Mouse (Mus musculus) retina, postnatal 7 days (tissue): ENCODE measurements at regions not wholly inside any gene's neighbourhood (a gene's known extent, or its start where the extent isn't known, plus 50 kb on each side); places are given as distances from the start of the nearest gene placed in this dataset.
"Not testable (repeated sequence)": the region's sequence is repeated elsewhere in the genome, so short reads cannot be mapped to it uniquely, and the experiment has no call there.

Experiments
- DNase-seq: peaks from one replicate; pipeline ENCODE4 v3.0.0-alpha.2; 2012; ENCODE audit warnings: low read depth, low spot score

DNA sequence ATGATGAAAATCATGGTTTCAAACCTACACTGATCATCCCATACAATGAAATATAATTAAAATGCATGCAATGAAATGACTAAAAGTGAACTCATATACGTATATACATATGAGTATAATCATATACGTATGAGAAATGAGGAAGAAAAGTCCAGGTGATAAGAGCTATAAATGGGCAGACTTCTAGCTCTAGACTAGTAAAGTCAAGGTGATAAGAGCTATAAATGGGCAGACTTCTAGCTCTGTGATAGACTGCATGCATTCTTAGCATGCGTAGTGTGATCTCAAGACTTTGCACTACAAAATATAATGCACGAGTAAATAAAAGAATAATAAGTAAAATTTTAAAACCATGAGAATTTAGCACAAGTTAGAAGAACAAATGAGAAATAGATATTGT, 606.2 kb upstream of the Gpc5 start:
- no peak for DNase-seq

DNA sequence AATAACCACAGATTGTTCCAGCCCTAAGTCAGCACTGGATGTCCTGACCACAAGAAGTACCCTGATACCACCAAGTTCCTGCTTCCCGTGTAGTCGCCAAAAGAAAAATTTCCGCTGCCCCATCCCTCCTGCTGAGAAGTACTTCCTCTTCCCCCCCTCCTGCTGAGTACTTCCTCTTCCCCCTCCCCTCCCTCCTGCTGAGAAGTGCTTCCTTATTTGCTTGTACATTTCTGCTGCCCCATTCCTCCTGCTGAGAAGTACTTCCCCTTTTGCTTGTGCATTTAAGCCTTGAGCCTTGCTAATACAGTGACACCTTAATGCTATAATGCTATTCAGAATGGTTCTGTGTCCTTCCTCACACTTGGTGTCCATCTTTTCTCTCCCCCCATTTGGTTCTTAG, 598.6 kb upstream of the Gpc5 start:
- not testable (repeated sequence) for DNase-seq

DNA sequence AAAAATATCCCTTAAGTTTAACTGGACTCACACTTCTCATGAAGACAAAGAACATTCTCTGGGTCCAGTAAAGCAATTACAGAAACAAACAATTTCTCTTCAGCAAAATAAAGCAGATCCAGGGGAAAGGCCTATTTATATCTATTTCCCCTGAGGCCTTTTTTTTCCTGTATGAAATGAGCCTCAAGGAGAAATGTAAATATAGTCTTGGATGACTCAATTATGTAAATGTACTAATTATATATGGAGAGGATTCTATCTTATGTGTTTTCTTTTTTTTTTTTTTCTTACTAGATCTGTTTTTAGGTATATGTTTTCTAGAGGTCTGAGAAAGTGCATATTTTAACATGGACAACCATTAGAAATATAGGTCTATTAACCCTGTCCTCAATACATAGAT, 587.0 kb upstream of the Gpc5 start:
- no peak for DNase-seq

DNA sequence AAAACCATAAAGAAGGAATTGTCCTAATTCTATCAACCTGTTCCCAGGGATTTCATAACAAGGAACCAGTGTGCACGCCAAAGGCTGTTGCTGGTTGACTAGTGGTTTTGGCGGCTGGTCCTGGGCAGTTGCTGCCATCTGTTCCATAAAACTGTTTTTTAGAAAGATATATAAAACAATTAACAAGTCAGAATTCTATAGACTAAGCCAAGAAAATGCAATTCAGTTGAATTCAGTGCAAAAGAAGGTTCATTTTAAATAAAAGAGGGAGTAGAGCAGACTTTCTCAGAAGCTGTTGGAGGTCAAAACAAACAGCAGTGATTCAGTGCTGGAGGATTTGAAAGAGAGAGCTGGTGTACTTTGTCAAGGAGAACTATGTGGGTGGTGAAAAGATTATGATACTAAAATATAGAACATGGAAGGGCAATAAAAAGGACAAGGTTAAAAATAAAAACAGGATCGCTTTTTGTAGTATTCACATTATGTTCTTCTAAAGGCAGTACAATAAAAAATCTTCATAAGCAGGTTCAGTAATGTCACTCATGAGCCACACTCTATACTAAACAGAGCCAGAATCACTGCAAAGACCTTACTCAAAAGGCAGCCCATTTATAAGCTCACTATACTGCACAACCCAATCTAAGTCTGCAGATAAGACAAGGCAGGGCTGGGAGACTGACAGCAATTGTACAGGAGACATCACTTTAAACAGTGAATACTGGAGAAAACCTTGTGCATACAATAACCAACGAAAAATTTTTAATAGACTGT, 543.9 kb upstream of the Gpc5 start:
- no peak for DNase-seq

DNA sequence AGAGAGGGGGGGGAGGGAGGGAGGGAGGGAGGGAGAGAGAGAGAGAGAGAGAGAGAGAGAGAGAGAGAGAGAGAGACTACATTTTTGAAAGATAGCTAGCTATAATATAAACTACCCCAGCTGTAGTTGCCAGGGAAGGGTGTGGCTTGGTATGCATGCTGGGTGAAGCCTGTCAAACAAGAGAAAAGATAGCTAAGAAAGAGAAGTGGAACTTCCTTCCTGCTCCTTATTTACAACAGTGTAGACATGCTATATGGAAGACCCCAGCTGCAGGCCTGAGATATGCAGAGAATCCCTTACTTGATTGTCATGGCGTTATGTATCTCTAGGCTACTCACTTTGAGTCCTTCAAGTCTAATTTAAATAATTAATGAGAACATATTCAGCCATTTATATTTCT, 542.9 kb upstream of the Gpc5 start:
- DNase-seq: no peak

DNA sequence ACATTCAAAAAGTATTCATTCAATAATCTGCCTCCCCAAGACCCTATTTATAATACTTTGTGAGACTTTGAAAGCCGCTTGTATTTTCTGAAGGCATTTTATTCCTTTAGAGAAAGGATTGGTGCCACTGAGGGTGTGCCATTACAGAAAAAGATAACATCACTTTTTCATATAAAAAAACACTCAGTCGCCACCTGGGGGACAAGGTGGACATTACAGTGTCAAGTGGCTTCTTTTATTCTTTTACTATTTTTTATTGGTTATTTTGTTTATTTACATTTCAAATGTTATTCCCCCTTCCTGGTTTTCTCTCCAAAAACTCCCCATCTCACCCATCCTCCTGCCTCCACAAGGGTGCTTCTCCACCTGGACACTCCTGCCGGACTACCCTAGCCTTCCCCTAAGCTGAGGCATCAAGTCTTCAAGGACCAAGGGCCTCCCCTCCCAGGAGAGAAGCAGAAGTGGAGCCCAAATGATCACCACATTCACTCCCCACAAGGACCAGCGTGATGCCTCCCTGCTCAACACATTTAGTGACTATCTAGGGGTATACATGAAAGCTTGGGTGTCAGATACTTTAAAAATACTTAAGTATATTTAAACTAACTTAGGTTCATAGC, 525.5 kb upstream of the Gpc5 start:
- DNase-seq: no peak

DNA sequence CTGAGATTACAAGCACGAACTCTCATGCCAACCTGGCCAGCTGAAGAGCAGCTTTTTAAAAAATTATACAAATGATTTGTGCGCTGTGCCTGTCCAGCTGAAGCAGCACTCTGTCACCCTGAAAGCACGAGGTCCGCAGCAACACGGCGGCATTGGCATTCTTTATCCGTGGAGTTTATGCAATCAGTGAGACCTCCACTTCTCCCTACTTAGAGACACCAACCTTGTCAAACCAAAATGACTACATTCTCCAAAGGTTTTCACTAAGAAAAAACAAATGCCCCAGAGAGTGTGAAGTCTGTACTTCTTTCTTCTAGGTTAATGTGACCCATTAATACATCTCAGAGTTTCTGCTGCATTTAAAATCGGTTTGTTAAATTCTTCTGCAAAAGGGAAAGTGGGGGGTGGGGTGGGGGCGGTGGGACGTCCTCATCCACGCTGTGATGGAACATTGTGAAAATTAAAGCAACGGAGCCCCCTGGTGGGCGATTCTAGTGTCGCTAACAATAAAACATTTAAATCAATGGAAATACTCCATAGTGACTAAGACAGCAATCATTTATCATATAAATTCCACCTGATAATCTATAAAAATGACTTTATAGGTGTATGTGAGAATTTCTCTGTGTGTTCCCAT, 524.2 kb upstream of the Gpc5 start:
- DNase-seq: peak; percentile 35

DNA sequence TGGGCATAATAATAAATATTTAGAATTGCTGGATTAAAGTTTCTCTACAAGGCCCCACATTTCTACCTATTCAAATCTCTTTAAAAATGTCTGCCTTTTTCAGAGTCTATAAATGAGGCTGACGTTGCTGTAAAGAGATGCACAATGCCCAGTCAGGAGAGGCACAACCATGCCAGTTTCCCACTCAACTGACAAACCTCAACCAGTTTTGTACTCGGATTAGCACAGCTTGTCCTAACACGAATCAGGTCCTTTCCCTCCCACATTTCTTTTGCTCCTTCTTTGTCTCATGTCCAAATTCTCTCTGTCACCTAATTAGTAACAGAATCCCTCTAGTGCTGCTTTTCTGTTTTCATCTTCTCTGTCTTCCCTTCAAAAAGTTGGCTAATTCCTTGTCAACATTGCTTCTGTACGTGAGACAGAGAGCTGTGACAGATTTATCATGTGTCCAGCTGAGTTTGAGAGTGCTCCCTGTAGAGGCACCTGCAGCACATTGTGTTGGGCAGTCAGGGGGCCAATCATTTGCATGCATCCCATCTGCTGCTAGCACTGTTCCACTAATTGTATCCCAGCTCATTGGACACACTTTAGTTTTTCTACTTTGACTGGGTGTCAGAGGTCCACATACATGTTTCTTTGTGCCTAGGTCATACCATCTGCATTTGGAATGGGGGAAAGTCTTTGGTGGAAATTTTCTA, 504.5 kb upstream of the Gpc5 start:
- DNase-seq: no peak

DNA sequence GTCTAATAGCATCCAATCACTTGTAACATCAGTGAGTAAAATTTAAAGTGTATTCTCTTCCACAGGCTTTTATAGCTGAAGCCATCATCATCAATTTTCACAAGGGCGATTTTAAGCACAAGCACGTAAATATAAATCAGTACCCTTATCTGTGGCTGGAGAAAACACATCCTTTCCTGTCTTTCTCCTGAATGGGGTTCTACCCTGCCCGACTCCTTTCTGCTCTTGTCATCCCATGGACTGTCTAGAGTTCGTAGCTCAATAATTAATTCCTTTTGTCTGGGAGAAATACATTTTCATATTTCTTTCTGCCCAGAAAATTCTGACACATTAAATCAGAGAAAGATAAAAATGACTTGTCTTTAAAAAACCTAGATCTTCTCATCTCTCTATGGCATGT, 482.7 kb upstream of the Gpc5 start:
- no peak for DNase-seq

DNA sequence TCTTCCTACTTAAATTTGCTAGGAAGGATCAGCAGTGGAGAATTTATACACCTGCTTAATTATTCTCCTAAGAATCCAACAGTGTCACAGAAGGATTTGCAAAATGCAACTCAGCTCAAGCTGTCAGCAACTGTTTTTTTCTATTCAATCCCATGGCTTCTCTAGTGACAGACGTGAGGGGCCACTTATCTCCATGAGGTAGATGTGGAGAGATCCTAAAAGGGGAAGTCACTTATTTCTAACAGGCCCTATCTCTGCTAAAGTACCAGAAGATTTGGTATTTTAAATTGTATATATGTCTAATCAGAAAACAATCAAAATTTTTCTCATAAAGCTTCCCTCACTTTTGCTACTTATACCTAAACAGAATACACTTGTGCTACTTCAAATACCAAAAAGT, 479.6 kb upstream of the Gpc5 start:
- no peak for DNase-seq

DNA sequence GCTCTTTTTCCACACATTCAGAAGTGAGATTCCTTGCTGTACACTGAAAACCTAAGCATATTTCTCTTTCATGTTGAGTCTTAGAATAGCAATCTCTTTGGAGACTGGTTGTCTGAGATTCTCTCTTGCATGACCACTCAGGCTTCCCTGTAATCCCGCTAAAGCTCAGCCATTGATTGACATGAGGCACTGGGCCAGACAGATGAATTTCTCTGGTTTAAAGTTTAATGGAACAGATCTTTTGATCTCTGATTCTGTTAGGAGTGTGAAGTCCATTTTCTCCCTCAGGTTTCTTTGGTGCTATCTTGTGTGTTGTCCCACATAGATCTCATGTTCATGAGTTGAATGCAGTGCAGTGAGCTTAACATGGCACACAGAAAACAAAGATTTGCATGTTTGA, 435.4 kb upstream of the Gpc5 start:
- no peak for DNase-seq

DNA sequence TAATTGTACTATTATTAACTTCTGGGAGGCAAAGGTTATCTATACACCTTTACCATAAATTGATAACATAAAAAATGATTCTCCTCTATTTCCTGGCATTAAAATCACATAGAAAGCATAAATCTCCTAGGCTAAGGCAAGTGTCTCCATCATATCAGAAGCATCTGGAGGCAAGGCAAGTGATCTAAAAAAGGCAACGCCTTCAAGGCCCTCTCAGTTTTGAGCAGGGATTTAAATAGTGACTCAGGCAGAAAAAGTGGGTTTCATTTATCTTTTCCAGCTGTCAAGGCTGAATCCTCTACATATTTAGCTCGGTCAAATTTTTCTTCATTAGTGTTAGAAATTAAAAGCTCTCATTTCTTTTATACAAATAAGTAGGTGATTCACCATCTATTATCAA, 430.0 kb upstream of the Gpc5 start:
- DNase-seq: no peak

DNA sequence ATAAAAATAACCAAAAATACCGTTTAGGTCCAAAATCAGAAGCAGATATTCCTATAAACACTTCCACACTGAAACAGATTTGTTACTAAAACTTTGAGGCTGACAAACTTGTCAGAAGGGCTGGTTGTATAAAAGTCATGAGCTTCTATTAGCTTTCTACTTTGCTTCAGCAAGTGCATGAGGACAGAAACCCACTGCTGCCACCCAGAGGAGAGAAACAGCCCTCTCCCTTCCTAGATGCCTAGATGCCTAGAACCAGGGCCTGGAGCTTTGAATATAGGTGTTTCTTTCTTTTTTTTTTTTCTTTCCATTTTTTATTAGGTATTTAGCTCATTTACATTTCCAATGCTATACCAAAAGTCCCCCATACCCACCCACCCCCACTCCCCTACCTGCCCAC, 406.9 kb upstream of the Gpc5 start:
- DNase-seq: no peak

DNA sequence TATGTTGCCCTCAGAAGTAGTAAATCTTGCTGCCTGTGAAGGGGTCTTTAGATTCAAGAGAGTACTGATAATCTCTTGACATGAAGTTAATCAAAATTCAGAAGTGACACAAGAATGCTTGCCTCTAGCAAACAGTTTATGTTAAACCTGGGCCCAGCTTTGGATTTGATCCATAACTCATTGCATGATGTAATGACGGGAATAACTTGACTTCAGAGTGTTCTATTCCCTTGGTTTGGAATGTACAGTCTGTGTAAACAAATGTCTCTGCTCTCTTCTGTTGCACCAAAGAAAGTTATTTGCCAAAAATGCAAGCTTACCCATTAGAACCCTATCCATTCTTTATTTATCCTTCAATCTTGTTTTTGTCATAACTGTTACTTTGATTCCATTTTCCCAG, 397.1 kb upstream of the Gpc5 start:
- no peak for DNase-seq

DNA sequence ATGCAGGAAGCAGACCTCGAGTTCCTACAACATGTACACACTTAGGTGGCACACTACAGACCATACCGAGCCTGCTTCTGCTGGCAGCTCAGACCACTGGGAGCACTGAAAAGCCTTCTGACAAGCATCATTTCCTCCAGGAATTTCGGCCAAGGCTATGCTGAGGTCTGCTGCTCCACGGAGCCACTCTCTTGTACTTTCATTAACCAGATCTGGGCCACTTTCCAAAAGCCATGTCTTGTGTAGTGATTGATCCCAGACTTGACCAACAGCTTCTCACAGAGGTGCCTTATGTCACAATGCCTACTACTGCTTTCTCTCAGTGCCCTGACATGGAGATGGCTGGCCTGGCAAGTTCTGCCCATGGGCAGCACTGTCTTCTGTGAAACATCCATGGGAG, 394.5 kb upstream of the Gpc5 start:
- DNase-seq: no peak

DNA sequence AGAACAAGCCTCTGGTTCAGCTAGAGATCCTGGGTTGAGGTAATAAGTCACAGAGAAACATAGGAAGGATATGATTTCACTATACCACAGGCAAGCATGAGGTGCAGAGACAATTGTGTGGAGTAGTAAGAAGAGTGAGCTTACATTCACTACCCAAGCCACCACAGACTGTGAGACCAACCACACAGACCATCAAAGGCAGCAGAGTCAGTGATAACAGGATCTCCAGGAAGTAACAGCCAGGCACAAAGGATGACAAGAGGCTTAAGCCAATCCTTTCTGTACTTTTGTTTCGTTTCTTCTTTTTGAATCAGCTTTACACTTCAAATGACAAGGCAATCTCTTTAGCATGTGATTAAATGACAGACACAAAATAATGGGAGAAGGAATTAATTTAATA, 368.9 kb upstream of the Gpc5 start:
- no peak for DNase-seq

DNA sequence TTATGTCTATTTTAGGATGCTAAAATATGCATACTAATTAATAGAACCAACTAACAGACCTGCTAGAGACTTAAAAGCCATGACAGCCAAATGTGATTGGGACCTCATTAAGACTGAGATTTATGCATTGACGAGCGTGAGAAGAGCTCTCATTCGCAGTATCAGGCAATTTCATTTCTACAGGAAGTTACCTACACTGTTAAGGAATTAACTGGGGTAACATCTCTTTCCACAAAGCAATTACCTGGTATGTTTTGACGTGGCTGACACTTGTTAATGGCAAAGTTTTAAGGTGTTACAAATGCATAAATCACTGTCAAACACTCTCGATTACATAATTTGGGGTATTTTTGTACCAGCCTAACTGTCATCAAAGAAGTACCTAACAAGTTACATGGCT, 324.7 kb upstream of the Gpc5 start:
- no peak for DNase-seq

DNA sequence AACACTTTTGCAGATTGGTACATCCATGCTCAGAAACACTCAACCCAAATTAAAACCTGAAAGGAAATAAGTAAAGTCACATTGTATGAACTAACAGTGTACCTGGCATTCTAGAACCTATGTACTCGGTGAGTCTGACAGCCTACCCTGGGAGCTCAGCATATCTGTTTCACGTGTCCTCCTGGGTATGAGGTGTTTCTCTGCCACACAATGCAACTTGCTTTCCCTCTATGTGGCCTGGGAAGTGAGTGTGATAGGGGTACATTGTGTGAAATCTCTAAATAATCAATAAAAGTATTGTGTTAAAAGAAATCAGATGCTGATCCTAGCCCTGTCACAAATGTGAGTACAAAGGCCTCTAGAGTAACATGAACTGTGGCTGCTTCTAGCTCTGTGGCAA, 315.3 kb upstream of the Gpc5 start:
- no peak for DNase-seq

DNA sequence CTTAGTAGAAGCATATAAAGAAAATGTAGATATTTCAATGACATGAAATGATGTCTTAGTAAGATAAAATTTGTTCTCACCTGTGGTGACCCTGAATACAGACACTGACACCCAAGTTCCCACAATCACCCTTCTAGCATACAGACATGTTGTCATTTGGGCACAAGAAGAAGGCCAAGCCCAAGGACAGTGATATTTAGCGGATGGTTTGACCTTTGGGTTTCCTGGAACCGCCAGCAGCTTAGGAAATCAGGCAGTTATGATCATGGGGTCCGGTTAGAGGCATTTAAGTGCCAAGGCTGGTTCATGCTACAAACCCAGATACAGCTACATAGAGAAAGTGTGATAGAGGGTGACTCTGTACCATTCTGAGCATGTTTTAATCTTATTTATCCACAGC, 310.2 kb upstream of the Gpc5 start:
- no peak for DNase-seq

DNA sequence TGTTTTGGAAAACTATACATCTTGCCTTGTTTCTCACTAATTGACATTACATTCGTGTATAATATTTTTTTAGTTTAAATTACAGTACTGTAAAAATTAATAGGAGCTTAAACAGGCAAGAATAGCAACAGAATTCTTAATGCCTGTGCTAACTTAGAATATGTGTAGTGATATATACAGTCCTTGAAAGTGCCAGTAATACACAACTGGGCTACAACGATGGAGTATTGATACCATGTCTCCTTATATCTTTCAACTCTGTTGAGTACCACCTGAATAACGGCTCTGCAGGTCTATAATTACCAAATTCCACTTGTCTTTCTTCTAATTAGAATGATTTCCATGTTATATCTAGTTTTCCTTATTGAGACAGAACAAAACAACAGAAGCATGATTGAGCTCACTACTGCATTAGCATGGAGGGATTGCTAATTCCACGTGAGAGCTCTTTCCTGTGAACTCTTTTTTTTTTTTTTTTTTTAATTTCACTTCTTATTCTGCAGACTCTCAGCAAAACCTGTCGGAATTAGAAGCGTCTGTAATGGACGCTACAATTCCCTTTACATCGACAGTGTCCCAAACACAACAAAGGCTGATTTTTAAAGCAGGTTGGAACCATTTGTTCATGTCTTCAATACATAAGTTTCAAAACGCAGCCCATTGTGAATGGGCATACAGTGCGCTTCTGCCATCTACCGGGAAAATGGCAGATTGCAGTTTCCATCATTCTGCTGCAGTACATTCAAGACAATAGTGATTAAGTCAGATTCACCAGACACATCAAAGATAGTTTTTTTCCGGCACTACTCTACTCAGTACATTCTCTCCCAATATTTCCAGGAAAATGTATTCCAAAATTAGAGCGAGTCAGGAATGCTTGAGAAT, 300.8 kb upstream of the Gpc5 start:
- peak; percentile 46 for DNase-seq

DNA sequence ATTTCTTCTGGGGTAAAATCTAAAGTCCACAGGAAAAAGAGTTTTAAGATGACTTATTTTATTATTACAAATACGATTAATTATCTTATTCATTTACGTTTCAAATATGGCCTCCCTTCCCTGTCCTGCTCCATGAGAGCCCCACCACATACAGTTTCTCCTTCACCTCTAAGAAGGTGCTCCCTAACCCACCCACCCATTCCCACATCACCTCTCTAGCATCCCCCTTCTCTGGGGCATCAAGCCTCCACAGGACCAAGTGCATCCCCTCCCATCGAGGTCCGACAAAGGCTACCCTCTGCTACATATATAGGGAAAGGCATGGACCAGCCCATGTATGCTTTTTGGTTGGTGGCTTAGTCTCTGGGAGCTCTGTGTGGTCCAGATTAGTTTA, 300.2 kb upstream of the Gpc5 start:
- DNase-seq: no peak

DNA sequence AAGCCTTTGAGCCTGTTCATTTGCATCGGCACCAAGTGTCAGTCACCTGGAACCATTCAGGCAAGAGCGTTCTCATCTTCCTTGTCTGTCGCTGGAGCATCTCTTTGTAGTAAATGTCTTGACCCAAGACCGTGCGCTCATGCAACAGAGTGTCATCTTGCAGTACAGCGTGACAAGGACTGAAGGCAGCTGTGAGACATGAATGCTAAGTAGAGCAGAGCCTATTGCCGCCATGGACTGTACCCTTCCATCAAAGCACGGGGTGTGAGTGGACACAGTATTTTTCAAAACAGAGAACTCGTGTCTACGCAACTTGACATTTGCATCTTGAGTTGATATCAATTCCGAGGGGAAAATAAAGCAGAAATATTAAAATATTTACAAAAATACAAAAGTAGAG, 287.4 kb upstream of the Gpc5 start:
- DNase-seq: no peak
